Mouse (Mus musculus): ENCODE measurements around the gene Rnf2.

Gene Rnf2

GRCm38 (mm10) chr1:151500531-151501361 is at the start of gene Rnf2:
Gene Rnf2 (minus strand): TSS chr1:151500955.
- DNase-seq (ENCODE audit: low spot score in 2 of 2) = peak; percentile 92 to 96

DNA sequence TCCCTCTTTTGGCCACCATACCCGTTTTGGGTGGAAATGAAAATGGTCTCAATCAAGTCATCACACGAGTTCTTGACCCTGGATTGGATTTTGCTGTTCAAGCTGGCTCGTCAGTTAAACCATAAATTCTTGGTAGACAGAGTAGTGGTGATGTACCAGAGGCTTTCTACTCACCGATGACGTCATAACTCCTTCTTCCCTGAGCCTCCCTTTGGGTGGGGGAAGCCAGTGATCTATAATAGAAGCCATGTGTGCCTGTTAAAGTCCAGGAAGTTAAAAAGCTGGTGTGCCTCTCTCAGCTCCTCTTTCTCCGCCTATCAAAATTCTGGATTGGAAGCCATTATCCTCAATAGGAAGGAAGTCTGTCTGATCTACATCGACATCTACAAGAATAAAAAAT is 49.0 kb upstream of the Rnf2 start:
- no peak for DNase-seq (ENCODE audit: low spot score in 2 of 2)

- no peak for DNase-seq (ENCODE audit: low spot score in 2 of 2)
These were observed 48.3 kb upstream of the Rnf2 start for GRCm38 (mm10) chr1:151548896-151549610.

DNA sequence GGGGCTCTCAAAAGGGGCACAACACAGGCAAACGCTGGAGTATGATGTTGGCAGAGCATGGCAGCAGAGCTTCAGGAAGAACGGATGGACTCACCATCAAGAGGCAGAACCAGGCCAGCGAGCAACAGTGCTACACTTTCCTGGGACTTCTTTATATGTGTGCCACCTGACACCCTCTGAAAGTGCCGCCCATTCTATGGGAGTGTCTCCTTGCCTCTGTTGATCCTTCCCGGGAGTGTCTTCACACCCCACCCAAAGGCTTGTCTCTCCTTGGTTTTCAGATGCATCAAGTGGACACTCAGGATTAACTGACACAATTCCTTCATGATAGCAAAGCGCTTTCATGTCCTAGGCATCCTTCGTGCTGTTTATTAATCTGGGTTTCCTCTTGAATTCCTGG is 44.8 kb upstream of the Rnf2 start:
- no peak for DNase-seq (ENCODE audit: low spot score in 2 of 2)

DNA sequence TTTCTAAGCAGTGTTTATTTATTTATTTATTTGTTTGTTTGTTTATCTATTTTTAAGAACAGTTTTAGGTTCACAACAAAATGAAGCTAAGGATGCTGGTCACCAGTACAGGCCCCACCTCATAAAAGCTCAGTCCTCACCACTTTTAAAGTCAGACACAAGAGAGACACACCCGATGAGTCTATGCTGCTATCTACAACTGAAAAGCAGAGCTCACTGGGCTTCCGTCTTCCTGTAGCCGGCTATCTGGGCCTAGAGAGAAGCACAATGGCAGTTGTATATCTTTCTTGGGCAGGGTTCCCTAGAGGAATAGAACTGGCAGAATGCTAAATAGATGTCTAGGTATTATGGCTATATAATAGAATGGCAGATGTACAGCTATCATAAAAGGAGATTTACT is 43.8 kb upstream of the Rnf2 start:
- DNase-seq (ENCODE audit: low spot score in 2 of 2) = no peak

DNA sequence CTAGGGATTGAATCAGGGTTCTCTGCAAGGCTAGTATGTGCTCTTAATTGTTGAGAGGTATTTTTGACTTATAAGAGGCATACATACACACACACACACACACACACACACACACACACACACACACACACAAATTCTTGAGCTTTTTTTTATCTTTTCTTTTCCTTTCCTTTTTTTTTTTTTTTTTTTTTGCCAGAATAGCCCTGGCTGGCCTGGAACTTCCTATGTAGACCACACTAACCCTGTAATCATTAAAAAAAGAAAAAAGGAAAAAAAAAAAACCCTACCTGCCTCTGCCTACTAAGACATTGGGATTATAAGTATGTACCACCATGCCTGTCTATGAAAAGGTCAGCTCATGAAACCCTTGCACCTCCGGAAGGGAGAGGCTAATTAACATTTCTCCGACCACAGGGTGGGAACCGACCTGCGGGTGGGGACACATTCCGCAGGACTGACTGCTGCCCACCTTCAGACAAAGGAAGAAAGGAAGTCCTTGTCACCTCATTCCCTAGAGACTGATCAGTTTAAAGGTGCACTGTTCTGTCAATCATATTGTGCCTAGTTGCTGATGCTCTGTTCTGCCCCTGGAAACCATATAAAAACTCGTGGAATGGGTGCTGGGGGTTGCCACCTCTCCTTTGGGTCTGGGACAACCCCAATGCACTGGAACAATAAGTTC is 43.2 kb upstream of the Rnf2 start:
- no peak for DNase-seq (ENCODE audit: low spot score in 2 of 2)

DNA sequence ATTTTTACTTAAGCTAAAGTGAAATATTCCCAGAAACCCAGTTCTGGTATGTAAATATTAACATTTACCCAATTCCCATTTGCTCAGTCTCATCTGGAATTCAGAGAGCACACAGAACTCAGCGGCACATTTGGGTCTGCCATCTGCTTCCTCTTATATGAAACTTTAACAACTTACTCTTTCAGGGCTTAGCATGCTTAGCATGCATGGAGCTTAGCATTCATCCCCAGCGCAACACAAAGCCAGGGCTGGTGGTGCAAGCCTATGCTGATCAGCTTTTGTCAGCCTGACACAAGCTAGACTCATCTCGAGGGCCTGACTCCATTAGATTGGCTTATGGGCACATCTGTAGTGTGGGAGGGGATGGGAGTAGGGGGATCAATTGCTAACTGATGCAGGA is 25.9 kb upstream of the Rnf2 start:
- no peak for DNase-seq (ENCODE audit: low spot score in 2 of 2)

DNA sequence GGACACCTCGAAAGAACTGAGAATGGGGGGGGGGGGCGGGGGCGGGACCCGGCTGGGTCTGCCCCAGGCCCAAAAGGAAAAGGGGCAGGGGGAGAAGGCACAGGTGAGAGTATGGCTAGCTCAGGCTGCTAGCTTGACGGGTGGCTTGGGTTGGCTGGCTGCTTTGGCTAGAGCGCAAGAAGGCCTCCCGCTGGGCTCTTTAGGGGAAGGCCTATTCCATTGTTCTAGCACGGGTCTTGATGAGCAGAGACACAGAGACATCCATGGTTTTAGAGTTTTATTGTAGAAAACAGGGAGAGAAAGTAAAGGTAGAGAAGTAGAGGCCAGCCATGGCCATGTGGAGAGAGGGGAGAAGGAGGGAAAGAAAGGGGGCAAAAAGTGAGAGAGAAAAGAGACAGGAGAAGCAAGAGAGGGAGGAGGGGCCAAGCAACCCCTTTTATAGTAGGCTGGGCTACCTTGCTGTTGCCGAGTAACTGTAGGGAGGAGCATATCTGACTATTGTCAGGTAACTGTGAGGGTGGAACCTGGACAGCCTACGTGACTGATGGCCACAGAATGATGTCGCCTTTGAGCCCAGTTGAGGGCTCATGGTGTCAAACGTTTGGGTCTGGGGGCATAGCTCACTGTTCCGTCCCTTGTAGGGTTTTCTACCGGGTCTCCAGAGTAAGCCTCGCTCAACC is 17.0 kb upstream of the Rnf2 start:
- no peak for DNase-seq (ENCODE audit: low spot score in 2 of 2)

GRCm38 (mm10) chr1:151516871-151517270 is 16.1 kb upstream of the Rnf2 start:
- no peak for DNase-seq (ENCODE audit: low spot score in 2 of 2)

DNA sequence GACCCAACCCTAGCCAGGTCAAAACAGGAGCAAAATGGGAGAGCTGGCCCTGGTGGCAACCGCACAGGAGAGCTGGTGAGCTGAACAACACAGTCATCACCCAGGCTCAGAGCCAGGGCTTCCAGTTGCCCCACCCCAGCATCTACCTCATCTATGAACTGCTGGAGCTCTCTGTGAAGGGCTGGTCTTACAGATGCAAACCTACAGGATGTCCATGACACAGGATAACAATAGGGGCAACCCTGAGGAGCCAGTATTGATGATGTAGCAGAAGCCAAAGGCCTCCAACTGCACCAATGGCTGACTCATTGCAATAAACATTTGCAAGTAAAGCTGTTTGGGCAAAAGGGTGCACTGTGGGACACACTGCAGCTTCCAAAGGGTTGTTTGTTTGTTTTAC is 15.0 kb upstream of the Rnf2 start:
- DNase-seq (ENCODE audit: low spot score in 2 of 2) = no peak

- no peak for DNase-seq (ENCODE audit: low spot score in 2 of 2)
These were observed 13.4 kb upstream of the Rnf2 start for GRCm38 (mm10) chr1:151514119-151514518.

- DNase-seq (ENCODE audit: low spot score in 2 of 2) = no peak
These were observed 10.1 kb upstream of the Rnf2 start for GRCm38 (mm10) chr1:151510811-151511210.

GRCm38 (mm10) chr1:151499815-151500501 is 797 bp downstream of the Rnf2 start:
- DNase-seq (ENCODE audit: low spot score in 2 of 2) = peak; percentile 51 to 59

- DNase-seq (ENCODE audit: low spot score in 2 of 2) = no peak
These were observed 2.4 kb downstream of the Rnf2 start for GRCm38 (mm10) chr1:151498381-151498780.

DNA sequence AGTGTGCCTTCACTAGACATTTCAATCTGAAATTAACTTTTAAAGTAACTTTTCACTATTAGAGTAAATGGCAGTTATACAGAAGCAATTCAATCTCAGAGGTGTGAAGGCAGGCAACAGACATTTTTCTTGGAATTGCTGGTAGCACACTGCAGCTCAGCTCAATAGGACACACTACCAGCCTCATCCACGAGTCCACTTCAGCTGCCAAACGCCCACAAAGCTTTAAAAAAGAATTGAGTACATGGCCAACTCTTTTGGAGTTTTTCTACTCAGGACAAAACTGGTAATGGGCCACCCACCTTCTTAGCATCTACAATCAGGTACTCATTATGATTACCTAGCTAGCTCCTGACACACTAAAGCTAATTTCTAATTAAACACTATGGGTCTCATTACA is 2.8 kb downstream of the Rnf2 start:
- no peak for DNase-seq (ENCODE audit: low spot score in 2 of 2)

GRCm38 (mm10) chr1:151497028-151497427 is 3.7 kb downstream of the Rnf2 start:
- DNase-seq (ENCODE audit: low spot score in 2 of 2) = peak; percentile 40 to 59

- DNase-seq (ENCODE audit: low spot score in 2 of 2) = no peak
These were observed 5.0 kb downstream of the Rnf2 start for GRCm38 (mm10) chr1:151495635-151496285.

DNA sequence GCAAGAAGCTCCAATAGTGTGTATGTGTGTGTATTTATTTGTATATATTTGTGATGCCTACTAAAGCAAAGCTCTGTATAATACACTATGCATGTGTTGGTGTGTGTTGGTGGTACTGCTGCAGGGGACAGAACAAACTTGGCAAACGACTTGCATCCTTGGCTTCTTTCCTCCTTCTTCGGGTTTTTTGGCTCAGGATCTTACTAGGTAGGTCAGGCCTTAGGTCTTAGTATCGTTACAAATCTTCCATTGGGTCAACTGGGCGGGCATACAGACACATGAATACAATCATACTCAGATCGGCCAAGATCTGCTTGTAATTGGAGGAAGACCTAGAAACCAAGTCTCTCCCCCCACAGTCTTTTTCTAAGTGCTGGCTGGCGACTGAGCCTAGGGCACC is 6.0 kb downstream of the Rnf2 start:
- DNase-seq (ENCODE audit: low spot score in 2 of 2) = no peak

GRCm38 (mm10) chr1:151493826-151494225 is 6.9 kb downstream of the Rnf2 start:
- DNase-seq (ENCODE audit: low spot score in 2 of 2) = no peak

- DNase-seq (ENCODE audit: low spot score in 2 of 2) = no peak
These were observed 8.3 kb downstream of the Rnf2 start for GRCm38 (mm10) chr1:151492419-151492818.

DNA sequence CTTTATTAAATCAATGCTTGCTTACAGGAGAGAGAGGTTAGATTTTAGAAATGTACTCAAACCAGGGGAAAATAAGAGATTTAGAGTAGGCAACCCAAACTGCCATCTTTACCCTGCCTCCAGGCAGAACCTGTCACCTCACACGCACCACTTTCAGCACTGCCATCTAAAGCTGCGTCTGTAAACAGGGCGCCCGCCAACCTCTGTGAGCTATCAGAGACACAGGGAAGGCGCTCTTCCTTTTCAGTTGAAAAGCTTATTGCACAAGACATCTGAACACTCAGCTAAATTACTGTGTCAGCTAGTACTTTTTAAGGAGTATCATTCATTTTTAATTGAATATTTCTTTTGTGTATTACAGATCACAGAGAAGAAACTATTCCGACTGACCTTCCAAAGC is 10.9 kb downstream of the Rnf2 start:
- peak in 1 of 2 experiments; percentile 19 for DNase-seq (ENCODE audit: low spot score in 2 of 2)

Measured in thymus, postnatal 10 days (tissue).